Mouse (Mus musculus) bone marrow, adult 2 months (tissue): Measurements from ENCODE around the gene Pdia6.

Source experiments
- CTCF ChIP-seq: fragments of 200-500 bp; IDR thresholded peaks from 2 replicates; pipeline ENCODE4 v1.5.1; 2011; ENCODE audit warnings: low read length, control low read depth; ENCODE audit not compliant: control insufficient read depth, insufficient read depth
- POLR2A ChIP-seq: fragments of 200-500 bp; IDR thresholded peaks from 2 replicates; pipeline ENCODE4 v1.6.1; 2011; ENCODE audit warnings: low read depth, mild to moderate bottlenecking, control low read depth, low read length, borderline replicate concordance; ENCODE audit not compliant: control insufficient read depth

DNA sequence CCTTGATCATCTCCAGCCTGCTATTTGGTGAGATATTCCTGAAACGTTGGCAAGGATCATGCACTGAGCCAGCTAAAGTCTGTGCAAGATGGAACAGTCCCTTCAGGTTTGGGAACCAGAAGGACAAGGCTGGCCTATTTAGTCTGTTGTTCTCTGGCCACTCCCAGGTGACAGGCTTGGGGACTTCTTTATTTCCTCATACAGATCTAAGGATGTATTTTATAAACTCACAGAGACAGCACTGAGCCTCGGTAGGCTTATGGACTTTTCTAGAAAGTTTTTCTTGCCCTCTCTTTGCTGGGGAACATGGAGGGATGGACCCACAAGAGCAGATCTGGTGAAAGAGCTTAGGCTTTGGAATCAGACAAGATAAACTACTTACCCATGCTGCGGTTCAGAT is 62.9 kb downstream of the Pdia6 start, which contains the start of gene Atp6v1c2:
- TF ChIP-seq CTCF (no peak), POLR2A (no peak)
